Mouse (Mus musculus) liver, adult 2 months (tissue): Measurements from ENCODE around the gene Ccer2. TPM values are rescaled to one million over a fixed set of nuclear protein-coding genes. Genes with fewer than 3 reads are reported as not detected.

ENCODE experiments used
- DNase-seq: peaks from one replicate; pipeline ENCODE4 v3.0.0-alpha.2; 2011; ENCODE audit warnings: low read depth, low spot score; ENCODE audit errors: extremely low read depth
- H3K27ac ChIP-seq: fragments of 200-500 bp; replicated peaks from 2 replicates; pipeline ENCODE4 v1.5.1; 2012; ENCODE audit warnings: low read depth, mild to moderate bottlenecking, control low read depth, inconsistent platforms, low read length; ENCODE audit not compliant: insufficient read depth
- H3K27me3 ChIP-seq: fragments of 200-500 bp; 2 replicates; pipeline ENCODE4 v1.6.1; 2012; ENCODE audit warnings: mild to moderate bottlenecking, moderate library complexity, low read length, inconsistent platforms; ENCODE audit not compliant: control insufficient read depth, insufficient read depth
- H3K36me3 ChIP-seq: fragments of 200-500 bp; 2 replicates; pipeline ENCODE4 v1.6.1; 2012; ENCODE audit warnings: low read length, inconsistent platforms; ENCODE audit not compliant: control insufficient read depth, insufficient read depth
- H3K4me1 ChIP-seq: fragments of 200-500 bp; 2 replicates; pipeline ENCODE4 v1.6.1; 2011; ENCODE audit warnings: low read length; ENCODE audit not compliant: control insufficient read depth, insufficient read depth
- H3K4me3 ChIP-seq: fragments of 200-500 bp; 2 replicates; pipeline ENCODE4 v1.5.1; 2011; ENCODE audit warnings: low read depth, mild to moderate bottlenecking, control low read depth, low read length, moderate library complexity; ENCODE audit not compliant: insufficient read depth
- H3K79me2 ChIP-seq: fragments of 200-500 bp; 2 replicates; pipeline ENCODE4 v1.6.1; 2012; ENCODE audit warnings: inconsistent platforms, mild to moderate bottlenecking, low read length, moderate library complexity; ENCODE audit not compliant: control insufficient read depth, insufficient read depth
- H3K9ac ChIP-seq: fragments of 200-500 bp; 2 replicates; pipeline ENCODE4 v1.6.1; 2012; ENCODE audit warnings: low read depth, mild to moderate bottlenecking, control low read depth, inconsistent platforms, low read length
- CTCF ChIP-seq: fragments of 200-500 bp; IDR thresholded peaks from 2 replicates; pipeline ENCODE4 v1.5.1; 2011; ENCODE audit warnings: low read depth, low read length, control low read depth
- POLR2A ChIP-seq: fragments of 200-500 bp; IDR thresholded peaks from 2 replicates; pipeline ENCODE4 v1.6.1; 2011; ENCODE audit warnings: low read length, control low read depth; ENCODE audit not compliant: insufficient read depth; ENCODE audit errors: extremely low read depth
- WGBS: fragments of 180-500 bp; shearing (Covaris S2); methylation state at CpG from one replicate; pipeline ENCODE4 v1.1.7; 2018; 5-methylcytosine and 5-hydroxymethylcytosine counted together
- polyA plus RNA-seq: library from polyadenylated mRNA; depleted of rRNA; stranded (reverse); fragments of >200 nt; gene quantifications from 2 replicates; pipeline ENCODE4 v1.2.3, GENCODE M21; 2012
- total RNA-seq: library from RNA; depleted of rRNA; stranded (reverse); fragments of >200 nt; gene quantifications from 2 replicates; pipeline ENCODE4 v1.2.3, GENCODE M21; 2014

The Ccer2 gene
- total and polyA plus RNA-seq, 2 experiments: not detected

- WGBS: 22% methylated on average over 9 of the region's 9 CpGs
- Histone ChIP-seq H3K27ac (no peak overlapping the region), H3K4me1 (peaks cover 5% of the 10 kb centered on the region), H3K79me2 (peaks cover 18% of the 10 kb centered on the region; the same call in 1 of the 2 replicates), H3K4me3 (no peak overlapping the region), H3K9ac (no peak overlapping the region), H3K27me3 (no peaks in the 10 kb centered on the region), H3K36me3 (peaks cover 3% of the 10 kb centered on the region; the same call in 1 of the 2 replicates)
- TF ChIP-seq CTCF (no peak), POLR2A (no peak)
- peak; percentile 82 for DNase-seq
These were observed 5.9 kb downstream of the Ccer2 start for GRCm38 (mm10) chr7:28761907-28762306.

GRCm38 (mm10) chr7:28765211-28765610 lies 9.2 kb downstream of the Ccer2 start:
- Histone ChIP-seq H3K4me3 (peak overlapping the region; percentile 99; the same call in 1 of the 2 replicates), H3K27ac (no peak overlapping the region), H3K9ac (no peak overlapping the region), H3K27me3 (no peaks in the 10 kb centered on the region), H3K79me2 (peaks cover 28% of the 10 kb centered on the region; the same call in 1 of the 2 replicates), H3K4me1 (peaks cover 11% of the 10 kb centered on the region), H3K36me3 (no peaks in the 10 kb centered on the region; the same call in 1 of the 2 replicates)
- no peak for DNase-seq
- WGBS: 55% methylated on average over 6 of the region's 6 CpGs
- no peak for TF ChIP-seq CTCF
- no peak for TF ChIP-seq POLR2A

- Histone ChIP-seq H3K4me1 (peaks cover 11% of the 10 kb centered on the region), H3K36me3 (no peaks in the 10 kb centered on the region), H3K27ac (peak within 1 kb of the TSS; percentile 84), H3K27me3 (no peaks in the 10 kb centered on the region), H3K4me3 (peak within 1 kb of the TSS; percentile 99), H3K9ac (peak within 1 kb of the TSS; percentile 87), H3K79me2 (peaks cover 35% of the 10 kb centered on the region; the same call in 1 of the 2 replicates)
- WGBS: under 1% methylated on average over 45 of the region's 45 CpGs
- TF ChIP-seq CTCF (no peak), POLR2A (0 out of 2 replicates have a peak, but pooled peaks have one; percentile 42)
- DNase-seq: peak; percentile 97
These were observed 10.4 kb downstream of the Ccer2 start, which contains the start of gene Sirt2 for GRCm38 (mm10) chr7:28766173-28766879. Sirt2 (plus strand) TSS chr7:28766735.

GRCm38 (mm10) chr7:28766910-28767309 lies 10.9 kb downstream of the Ccer2 start:
- Histone ChIP-seq H3K4me1 (peaks cover 11% of the 10 kb centered on the region), H3K36me3 (no peaks in the 10 kb centered on the region), H3K79me2 (peaks cover 35% of the 10 kb centered on the region; the same call in 1 of the 2 replicates), H3K4me3 (peak overlapping the region; percentile 86), H3K9ac (peak overlapping the region; percentile 73), H3K27ac (no peak overlapping the region), H3K27me3 (no peaks in the 10 kb centered on the region)
- DNase-seq: peak; percentile 14
- TF ChIP-seq CTCF: no peak
- no peak for TF ChIP-seq POLR2A
- 6% methylated on average over 14 of the region's 14 CpGs for WGBS

- no peaks in the 10 kb centered on the region for H3K36me3 ChIP-seq
- no peak for DNase-seq
- peaks cover 35% of the 10 kb centered on the region; the same call in 1 of the 2 replicates for H3K79me2 ChIP-seq
- H3K4me1 ChIP-seq: peaks cover 11% of the 10 kb centered on the region
- TF ChIP-seq POLR2A: no peak
- no peak within 1 kb of the TSS; the same call in 1 of the 2 replicates for H3K27ac ChIP-seq
- peak within 1 kb of the TSS; percentile 99 for H3K4me3 ChIP-seq
- no peaks in the 10 kb centered on the region for H3K27me3 ChIP-seq
- H3K9ac ChIP-seq: peak within 1 kb of the TSS; percentile 73
- 78% methylated on average over 7 of the region's 7 CpGs for WGBS
These were observed 11.5 kb downstream of the Ccer2 start, which contains the start of gene Nfkbib for GRCm38 (mm10) chr7:28767462-28767965. Nfkbib (minus strand) TSS chr7:28767512.

- Histone ChIP-seq H3K27ac (no peak overlapping the region), H3K36me3 (0 out of 2 replicates have a peak, but pooled peaks cover 3% of the 10 kb centered on the region), H3K4me3 (no peak overlapping the region), H3K4me1 (peaks cover 11% of the 10 kb centered on the region), H3K79me2 (peaks cover 35% of the 10 kb centered on the region; the same call in 1 of the 2 replicates), H3K9ac (no peak overlapping the region), H3K27me3 (no peaks in the 10 kb centered on the region)
- DNase-seq: no peak
- no peak for TF ChIP-seq POLR2A
- TF ChIP-seq CTCF: no peak
- 95% methylated on average over 9 of the region's 9 CpGs for WGBS
These were observed 13.5 kb downstream of the Ccer2 start for GRCm38 (mm10) chr7:28769414-28769958.
